Mouse (Mus musculus): ENCODE measurements around the gene Flrt2.
"Not testable (repeated sequence)": the region's sequence is repeated elsewhere in the genome, so short reads cannot be mapped to it uniquely, and the experiment has no call there.

The Flrt2 gene

GRCm38 (mm10) chr12:95691961-95692767 lies at the start of gene Flrt2:
TSS of gene Flrt2 (plus strand) at chr12:95692226.
- peak; percentile 72 for DNase-seq

DNA sequence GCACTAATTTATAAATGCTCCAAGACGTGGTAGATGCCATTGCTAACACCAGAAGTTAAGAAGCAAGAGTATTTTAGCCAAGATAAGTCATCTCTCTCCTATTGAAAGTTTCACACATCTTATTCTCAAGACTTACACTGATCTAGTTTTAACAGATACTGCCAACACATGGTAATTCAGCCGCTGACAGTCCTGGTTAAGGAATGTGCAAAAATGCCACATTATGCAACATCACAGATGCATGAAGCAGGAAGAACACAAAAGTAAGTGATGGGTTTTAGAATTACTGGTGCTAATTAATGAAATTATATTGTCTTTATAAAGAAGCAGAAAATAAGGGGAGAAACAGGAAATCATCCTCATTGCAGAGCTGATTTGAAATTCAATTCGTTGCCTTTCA lies 49.8 kb upstream of the Flrt2 start:
- DNase-seq: peak; percentile 40

DNA sequence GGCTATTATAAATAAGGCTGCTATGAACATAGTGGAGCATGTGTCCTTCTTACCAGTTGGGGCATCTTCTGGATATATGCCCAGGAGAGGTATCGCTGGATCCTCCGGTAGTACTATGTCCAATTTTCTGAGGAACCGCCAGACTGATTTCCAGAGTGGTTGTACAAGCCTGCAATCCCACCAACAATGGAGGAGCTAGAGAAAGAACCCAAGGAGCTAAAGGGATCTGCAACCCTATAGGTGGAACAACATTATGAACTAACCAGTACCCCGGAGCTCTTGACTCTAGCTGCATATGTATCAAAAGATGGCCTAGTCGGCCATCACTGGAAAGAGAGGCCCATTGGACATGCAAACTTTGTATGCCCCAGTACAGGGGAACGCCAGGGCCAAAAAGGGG lies 44.8 kb upstream of the Flrt2 start:
- DNase-seq: not testable (repeated sequence)

- no peak for DNase-seq
These were observed 39.6 kb upstream of the Flrt2 start for GRCm38 (mm10) chr12:95652172-95653156.

DNA sequence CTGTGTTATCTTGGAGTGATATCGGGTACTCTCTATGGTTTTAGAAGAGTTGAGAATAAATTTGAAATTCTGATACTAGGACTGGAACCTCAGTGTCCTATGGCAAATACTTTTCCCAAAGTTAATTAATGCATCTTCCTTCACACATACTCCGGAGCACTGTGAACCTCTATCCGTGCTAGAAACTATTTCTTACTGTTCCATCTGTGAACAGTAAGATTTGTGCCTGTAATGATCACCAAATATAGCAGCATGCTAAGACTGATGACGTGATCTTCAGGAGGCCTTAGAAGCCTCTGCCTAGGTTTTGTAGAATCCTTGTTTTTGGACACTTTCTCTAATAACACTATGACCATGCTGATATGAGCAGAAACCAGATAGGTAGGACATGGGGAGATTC lies 35.4 kb upstream of the Flrt2 start:
- DNase-seq: no peak

GRCm38 (mm10) chr12:95667296-95667695 lies 24.7 kb upstream of the Flrt2 start:
- DNase-seq: no peak

GRCm38 (mm10) chr12:95675711-95676110 lies 16.3 kb upstream of the Flrt2 start:
- peak; percentile 17 for DNase-seq

- peak; percentile 70 for DNase-seq
These were observed 1.2 kb upstream of the Flrt2 start for GRCm38 (mm10) chr12:95690819-95691218.

- peak; percentile 19 for DNase-seq
These were observed 1.1 kb downstream of the Flrt2 start for GRCm38 (mm10) chr12:95692948-95693650.

DNA sequence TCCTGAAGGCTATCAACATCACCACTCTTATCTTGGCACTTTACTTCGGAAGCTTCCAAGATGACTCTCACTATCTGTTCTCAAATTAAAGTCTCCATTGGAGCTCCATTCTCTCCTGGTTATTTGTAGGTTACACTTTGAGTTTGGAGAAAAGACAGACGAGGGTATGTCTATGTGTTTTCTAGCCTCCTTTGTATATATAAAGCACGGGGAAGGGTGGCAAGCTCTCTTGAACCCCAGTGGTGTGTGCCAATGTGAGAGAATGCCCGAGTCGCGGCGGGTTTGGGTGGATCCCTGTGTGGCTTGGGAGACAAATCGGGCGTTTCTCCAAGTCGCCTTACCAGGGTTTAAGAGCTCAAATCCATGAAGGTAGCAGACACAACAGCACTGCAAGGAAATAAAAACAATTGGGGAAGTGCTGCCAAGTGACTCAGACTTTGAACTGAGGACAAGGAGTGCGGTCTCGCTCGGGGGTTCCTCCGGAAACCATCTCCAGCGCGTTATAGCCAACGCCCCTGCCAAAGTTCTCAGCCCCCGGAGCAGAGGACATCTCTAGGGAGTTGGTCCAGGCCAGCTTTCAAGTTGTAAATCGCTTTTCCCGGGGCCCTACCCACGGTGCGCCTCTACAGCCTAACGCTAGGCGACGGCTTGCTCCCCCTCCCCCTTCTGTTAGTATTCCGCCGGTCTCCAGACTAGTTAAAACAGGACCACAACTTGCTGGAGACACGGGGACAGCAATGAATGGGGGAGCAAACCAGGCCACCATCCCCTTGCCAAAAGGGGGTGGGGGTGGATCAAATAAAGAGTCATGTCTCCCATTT lies 1.8 kb downstream of the Flrt2 start:
- DNase-seq: peak; percentile 63

GRCm38 (mm10) chr12:95694507-95694906 lies 2.5 kb downstream of the Flrt2 start:
- DNase-seq: no peak

GRCm38 (mm10) chr12:95694991-95695833 lies 3.2 kb downstream of the Flrt2 start:
- peak; percentile 85 for DNase-seq

GRCm38 (mm10) chr12:95695834-95696521 lies 4.0 kb downstream of the Flrt2 start:
- DNase-seq: no peak

DNA sequence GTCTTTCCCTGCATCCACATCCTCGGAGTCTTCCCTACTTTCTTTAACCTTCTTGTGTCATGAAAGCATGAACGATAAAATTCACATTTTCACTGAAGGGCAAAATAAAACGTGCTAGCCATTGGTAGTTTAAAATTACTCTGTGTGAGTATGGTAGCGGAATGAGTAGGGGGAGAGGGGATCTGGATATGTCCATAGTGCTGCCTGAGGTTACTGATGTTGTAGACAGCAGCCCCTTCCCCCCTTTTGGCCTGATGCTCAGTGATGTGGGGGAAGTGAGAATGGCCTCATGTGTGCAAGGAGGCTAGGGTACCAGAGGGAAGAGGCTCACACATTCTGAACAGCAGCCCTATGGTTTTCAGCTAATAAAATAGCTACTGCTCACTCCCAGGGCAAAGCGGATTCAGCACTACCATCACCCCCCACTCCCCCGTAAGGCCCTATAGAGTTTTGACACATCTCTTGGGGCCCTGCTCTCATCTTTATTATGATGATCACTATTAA lies 4.5 kb downstream of the Flrt2 start:
- peak; percentile 13 for DNase-seq

DNA sequence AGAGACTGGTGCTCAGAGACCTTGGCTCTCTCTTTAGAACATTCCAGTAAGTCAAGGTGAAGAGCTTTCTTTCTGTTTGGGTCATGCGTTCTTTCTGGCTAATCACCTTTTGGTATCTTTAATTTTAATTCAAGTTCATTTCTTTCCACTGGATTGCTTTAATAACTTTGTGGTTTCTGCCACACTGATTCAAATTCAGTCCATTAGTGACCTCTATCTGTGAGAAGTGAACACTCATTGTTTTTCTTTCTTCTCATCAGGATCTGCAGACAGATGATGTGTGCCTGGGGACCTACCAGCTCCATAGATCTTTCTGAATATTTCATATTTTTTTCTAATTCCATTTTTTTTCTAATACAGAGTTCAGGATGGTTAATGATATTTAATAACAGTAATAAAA lies 6.5 kb downstream of the Flrt2 start:
- no peak for DNase-seq

GRCm38 (mm10) chr12:95700746-95701145 lies 8.7 kb downstream of the Flrt2 start:
- no peak for DNase-seq

DNA sequence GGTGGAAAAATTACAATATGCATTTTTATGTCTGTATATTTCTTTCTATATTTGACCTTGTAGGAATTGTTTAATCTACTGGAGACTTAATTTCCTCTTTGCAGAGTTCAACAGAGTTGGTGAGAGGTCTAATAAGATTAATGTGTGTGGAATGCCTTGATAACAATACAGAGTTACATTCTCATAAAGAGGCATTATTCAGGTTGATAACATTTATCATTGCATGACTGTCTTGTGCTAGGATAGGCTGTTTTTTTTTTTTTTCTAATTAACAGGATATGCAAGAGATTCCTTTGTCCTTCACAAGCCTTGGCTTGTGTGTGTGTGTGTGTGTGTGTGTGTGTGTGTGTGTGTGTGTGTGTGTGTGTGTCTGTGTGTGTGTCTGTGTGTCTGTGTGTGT lies 9.6 kb downstream of the Flrt2 start:
- no peak for DNase-seq

- DNase-seq: no peak
These were observed 13.0 kb downstream of the Flrt2 start for GRCm38 (mm10) chr12:95705006-95705405.

DNA sequence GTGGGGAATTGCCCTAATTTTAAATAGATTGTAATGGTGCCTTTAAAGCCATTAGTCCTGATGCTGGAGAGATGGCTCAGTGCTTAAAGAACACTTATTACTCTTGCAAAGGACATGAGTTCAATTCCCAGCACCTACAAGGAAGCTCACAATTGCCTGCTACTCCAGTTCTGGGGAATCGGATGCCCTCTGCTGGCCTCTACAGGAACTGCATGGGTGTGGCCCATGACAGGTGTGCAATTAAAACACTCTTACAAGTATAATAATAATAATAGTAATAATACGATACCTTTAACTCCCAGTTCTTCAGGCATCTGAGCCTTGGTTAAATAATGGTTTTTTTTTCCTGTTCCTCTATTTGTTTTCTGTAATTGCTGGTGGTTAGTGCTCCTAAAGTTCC lies 31.2 kb downstream of the Flrt2 start:
- no peak for DNase-seq

DNA sequence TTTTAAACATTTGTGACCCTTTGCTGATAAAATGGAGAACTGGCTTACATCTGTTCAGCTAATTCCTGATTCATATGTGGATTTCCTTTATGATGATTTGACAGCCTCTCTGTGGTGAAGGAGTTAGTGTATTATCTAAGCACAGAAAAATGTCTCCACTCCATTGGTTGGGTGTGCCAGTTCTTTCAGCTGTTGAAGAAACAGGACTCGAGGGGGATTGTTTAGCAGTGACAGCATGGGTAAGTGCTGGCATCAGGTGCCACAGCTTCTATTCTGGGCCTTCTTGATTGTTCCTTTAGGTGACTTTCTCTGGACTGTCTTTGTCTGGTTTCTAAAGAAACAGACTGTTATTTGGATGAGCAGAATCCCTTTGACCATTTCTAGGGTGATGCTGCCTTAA lies 42.0 kb downstream of the Flrt2 start:
- no peak for DNase-seq
